Mouse (Mus musculus) lung, postnatal 0 days (tissue): ENCODE data around the gene Fanci.

Experiments used
- CTCF ChIP-seq: IDR thresholded peaks from 2 replicates; pipeline ENCODE4 v1.5.1; 2016; ENCODE audit warnings: antibody characterized with exemption, mild to moderate bottlenecking
- EP300 ChIP-seq: IDR thresholded peaks from 2 replicates; pipeline ENCODE4 v1.6.1; 2016; ENCODE audit warnings: antibody characterized with exemption, mild to moderate bottlenecking, control low read depth

- TF ChIP-seq CTCF = no peak
- no peak for TF ChIP-seq EP300
Measured at GRCm38 (mm10) chr7:79376516-79377275, 15.0 kb upstream of the Fanci start.
